Mouse (Mus musculus) testis, adult 2 months (tissue): Measurements from ENCODE around the gene Rdh16.
"Not testable (repeated sequence)": the region's sequence is repeated elsewhere in the genome, so short reads cannot be mapped to it uniquely, and the experiment has no call there.

Experiments
- CTCF ChIP-seq: fragments of 200-500 bp; IDR thresholded peaks from 2 replicates; pipeline ENCODE4 v1.5.1; 2012; ENCODE audit warnings: low read depth, mild to moderate bottlenecking, inconsistent platforms, low read length, moderate library complexity; ENCODE audit not compliant: control insufficient read depth, insufficient read depth, insufficient replicate concordance
- POLR2A ChIP-seq: fragments of 200-500 bp; IDR thresholded peaks from 2 replicates; pipeline ENCODE4 v1.6.1; 2012; ENCODE audit warnings: low read depth, mild to moderate bottlenecking, inconsistent platforms, low read length, moderate library complexity; ENCODE audit not compliant: control insufficient read depth

DNA sequence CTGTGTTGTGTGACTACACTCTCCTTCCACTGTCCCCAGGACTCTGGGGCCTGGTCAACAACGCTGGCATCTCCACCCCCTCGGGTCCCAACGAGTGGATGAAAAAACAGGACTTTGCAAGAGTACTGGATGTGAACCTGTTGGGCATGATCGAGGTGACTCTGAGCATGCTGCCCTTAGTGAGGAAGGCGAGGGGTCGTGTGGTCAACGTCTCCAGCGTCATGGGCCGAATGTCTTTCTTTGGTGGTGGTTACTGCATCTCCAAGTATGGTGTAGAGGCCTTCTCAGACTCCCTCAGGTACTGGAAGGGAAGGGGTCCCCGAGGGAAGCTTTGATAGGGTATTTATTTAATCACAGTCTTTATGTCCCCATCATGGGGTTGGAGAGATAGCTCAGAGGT is 38.0 kb upstream of the Rdh16 start:
- TF ChIP-seq CTCF, POLR2A: not testable (repeated sequence)
